Mouse (Mus musculus) hindbrain, embryonic 14.5 days (tissue): Measurements from ENCODE around the gene Grap2. TPM values are rescaled to one million over a fixed set of nuclear protein-coding genes. Genes with fewer than 3 reads are reported as not detected.

Source experiments
- ATAC-seq: fragments of 200-750 bp; cut with Nextera tagmentation; 2 replicates; pipeline ENCODE4 v1.8.0; 2017; ENCODE audit warnings: moderate number of reproducible peaks, mild to moderate bottlenecking, moderate TSS enrichment, moderate library complexity; ENCODE audit not compliant: low FRiP score
- DNase-seq: peaks from one replicate; pipeline ENCODE4 v3.0.0-alpha.2; 2015; ENCODE audit warnings: low spot score
- H3K27ac ChIP-seq: fragments of 300-500 bp; sonication (generic); 2 replicates; pipeline ENCODE4 v1.5.1; 2014; ENCODE audit warnings: mild to moderate bottlenecking, moderate library complexity
- H3K27me3 ChIP-seq: fragments of 300-500 bp; sonication (generic); 2 replicates; pipeline ENCODE4 v1.6.1; 2014; ENCODE audit warnings: mild to moderate bottlenecking, low read length, mixed read lengths; ENCODE audit not compliant: control insufficient read depth, insufficient read depth
- H3K36me3 ChIP-seq: fragments of 300-500 bp; sonication (generic); replicated peaks from 2 replicates; pipeline ENCODE4 v1.6.1; 2014; ENCODE audit not compliant: control insufficient read depth, insufficient read depth
- H3K4me1 ChIP-seq: fragments of 300-500 bp; sonication (generic); replicated peaks from 2 replicates; pipeline ENCODE4 v1.6.1; 2014; ENCODE audit warnings: antibody characterized with exemption, low read length, mixed read lengths; ENCODE audit not compliant: control insufficient read depth, insufficient read depth
- H3K4me2 ChIP-seq: fragments of 300-500 bp; sonication (generic); replicated peaks from 2 replicates; pipeline ENCODE4 v1.6.1; 2014; ENCODE audit warnings: mild to moderate bottlenecking, moderate library complexity
- H3K4me3 ChIP-seq: fragments of 300-500 bp; sonication (generic); replicated peaks from 2 replicates; pipeline ENCODE4 v1.5.1; 2014; ENCODE audit warnings: mild to moderate bottlenecking, low read length
- H3K9ac ChIP-seq: fragments of 300-500 bp; sonication (generic); 2 replicates; pipeline ENCODE4 v1.6.1; 2014
- H3K9me3 ChIP-seq: fragments of 300-500 bp; sonication (generic); 2 replicates; pipeline ENCODE4 v1.6.1; 2016; ENCODE audit warnings: low read length; ENCODE audit not compliant: control insufficient read depth
- WGBS: fragments of 180-500 bp; shearing (Covaris S2); extraction: QIAGEN DNeasy Blood & Tissue Kit; methylation state at CpG from one replicate; pipeline ENCODE4 v1.1.7; 2014; 5-methylcytosine and 5-hydroxymethylcytosine counted together
- polyA plus RNA-seq: library from polyadenylated mRNA; unstranded; fragments of >200 nt; fragmentation: Nextera tagmentation; extraction: Ambion mirVana; gene quantifications from 2 replicates; pipeline ENCODE4 v1.2.1, GENCODE M21; 2014

The Grap2 gene
- polyA plus RNA-seq, 1 experiment from 2014 or later: 0.23 TPM

DNA sequence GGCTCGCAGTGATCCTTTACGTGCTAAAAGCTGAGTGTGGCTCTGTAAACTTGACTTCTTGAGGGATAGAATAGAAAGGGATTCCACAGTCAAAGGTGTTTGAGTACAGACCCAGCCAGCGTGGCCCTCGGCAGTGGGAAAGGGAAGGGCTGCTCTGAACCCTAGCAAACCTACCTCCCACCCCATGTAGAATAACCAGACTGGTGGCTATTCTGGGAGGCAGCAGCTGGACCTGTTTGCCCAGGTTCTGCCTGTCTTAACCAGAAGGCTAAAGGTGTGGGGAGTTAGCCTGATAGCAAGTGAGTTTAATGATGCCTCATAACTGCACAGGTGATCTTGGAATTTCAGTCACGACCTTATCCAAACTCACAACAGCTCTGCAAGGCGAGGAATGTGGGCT, 110.8 kb downstream of the Grap2 start:
- no peak overlapping the region for H3K27ac ChIP-seq

DNA sequence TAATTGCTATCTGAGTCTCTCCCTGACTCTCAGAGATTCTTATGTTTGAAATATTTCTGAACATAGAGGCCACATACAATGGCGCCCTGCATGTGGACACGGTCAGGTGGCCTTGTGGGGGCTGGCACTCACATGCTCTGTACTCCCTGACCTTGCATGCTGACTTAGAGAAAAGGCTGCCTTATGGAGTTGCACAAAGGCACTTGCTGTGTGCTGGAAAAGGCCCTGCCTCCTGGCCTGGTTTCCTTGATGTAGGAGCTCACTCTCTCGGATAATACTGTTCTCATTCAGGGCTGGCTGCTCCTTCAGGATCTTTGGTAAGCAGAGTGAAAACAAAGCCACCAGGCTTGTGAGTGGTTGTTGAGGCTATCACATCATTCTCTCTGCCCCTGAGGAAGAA, 111.6 kb downstream of the Grap2 start:
- Histone ChIP-seq H3K9ac (no peak overlapping the region), H3K4me3 (no peak overlapping the region), H3K36me3 (no peaks in the 10 kb centered on the region), H3K9me3 (no peaks in the 10 kb centered on the region), H3K27ac (peak overlapping the region; percentile 41), H3K4me1 (peaks cover 32% of the 10 kb centered on the region), H3K4me2 (no peak overlapping the region), H3K27me3 (no peaks in the 10 kb centered on the region)
- DNase-seq (no peak), ATAC-seq (no peak)
- WGBS: 50% methylated on average over 3 of the region's 3 CpGs

More for the DNA sequence above, 110.8 kb downstream of the Grap2 start:
- H3K9ac ChIP-seq: no peak overlapping the region
- WGBS: 90% methylated on average over 6 of the region's 6 CpGs
- H3K36me3 ChIP-seq: no peaks in the 10 kb centered on the region
- no peak overlapping the region for H3K4me3 ChIP-seq
- ATAC-seq (no peak), DNase-seq (no peak)
- H3K9me3 ChIP-seq: no peaks in the 10 kb centered on the region
- no peaks in the 10 kb centered on the region for H3K27me3 ChIP-seq
- H3K4me2 ChIP-seq: no peak overlapping the region
- peaks cover 36% of the 10 kb centered on the region for H3K4me1 ChIP-seq

DNA sequence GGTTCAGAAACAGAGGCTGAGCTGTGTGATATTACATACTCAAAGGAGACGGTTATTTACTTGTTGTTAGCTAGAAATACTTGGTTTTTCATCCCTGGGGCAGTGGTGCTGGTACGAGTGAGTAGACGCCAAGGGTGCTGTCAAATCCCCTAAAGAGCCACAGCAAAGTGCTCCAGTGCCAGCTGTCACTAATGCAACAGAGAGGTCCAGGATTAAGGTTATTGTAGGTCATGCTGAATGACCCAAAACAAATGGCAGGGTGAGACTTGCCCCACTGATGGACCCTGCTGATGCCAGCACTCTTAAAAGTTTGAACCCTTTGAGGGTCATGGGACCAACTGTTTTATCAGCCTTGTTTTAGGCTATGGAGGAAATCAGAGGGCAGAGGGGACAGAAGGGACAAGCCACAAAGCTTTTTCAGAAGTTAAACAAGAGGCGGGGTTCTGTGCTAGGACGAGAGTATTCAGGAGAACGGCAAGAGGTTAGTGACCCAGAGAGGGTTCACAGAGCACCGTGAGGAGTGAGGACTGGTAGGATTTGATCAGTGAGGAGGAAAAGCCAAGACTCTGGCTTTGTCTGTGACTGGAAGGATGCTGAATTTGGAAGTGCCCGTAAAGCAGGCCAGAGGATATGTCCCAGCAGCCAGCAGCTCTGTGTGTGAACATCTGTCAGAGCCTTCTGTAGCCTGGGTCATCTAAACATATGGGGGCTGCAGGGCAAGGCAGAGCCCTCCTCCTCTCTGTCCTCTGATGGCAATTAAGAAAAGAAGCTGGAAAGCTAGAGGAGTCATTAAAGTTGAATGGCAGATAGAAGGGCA, 112.6 kb downstream of the Grap2 start:
- DNase-seq (no peak), ATAC-seq (no peak)
- Histone ChIP-seq H3K27me3 (no peaks in the 10 kb centered on the region), H3K9me3 (no peaks in the 10 kb centered on the region), H3K4me3 (no peak overlapping the region), H3K9ac (no peak overlapping the region), H3K4me1 (peaks cover 27% of the 10 kb centered on the region), H3K36me3 (no peaks in the 10 kb centered on the region), H3K27ac (peak overlapping the region; percentile 21; the same call in 1 of the 2 replicates), H3K4me2 (no peak overlapping the region)
- WGBS: 18% methylated on average over 8 of the region's 8 CpGs

DNA sequence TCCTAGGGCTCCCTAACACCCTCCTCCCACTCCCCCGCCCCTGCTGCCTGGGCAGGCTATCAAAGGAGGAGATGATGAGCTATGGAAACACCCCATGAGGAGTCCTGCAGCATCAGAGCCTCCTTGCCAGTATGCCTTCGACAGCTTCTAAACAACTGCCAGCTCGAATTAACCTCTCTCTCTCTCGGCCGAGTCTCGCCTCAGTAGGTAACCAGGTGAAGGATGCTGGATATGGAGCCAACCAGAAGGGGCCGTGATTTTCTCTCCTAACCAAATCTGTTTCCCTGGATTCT, 113.2 kb downstream of the Grap2 start:
- Histone ChIP-seq H3K4me1 (peaks cover 27% of the 10 kb centered on the region), H3K4me2 (no peak overlapping the region; the same call in 1 of the 2 replicates), H3K9me3 (no peaks in the 10 kb centered on the region), H3K36me3 (no peaks in the 10 kb centered on the region), H3K27ac (peak overlapping the region; percentile 21; the same call in 1 of the 2 replicates), H3K27me3 (no peaks in the 10 kb centered on the region), H3K4me3 (no peak overlapping the region), H3K9ac (no peak overlapping the region)
- DNase-seq (no peak), ATAC-seq (peak; percentile 46; the same call in 1 of the 2 replicates)
- 26% methylated on average over 7 of the region's 7 CpGs for WGBS

DNA sequence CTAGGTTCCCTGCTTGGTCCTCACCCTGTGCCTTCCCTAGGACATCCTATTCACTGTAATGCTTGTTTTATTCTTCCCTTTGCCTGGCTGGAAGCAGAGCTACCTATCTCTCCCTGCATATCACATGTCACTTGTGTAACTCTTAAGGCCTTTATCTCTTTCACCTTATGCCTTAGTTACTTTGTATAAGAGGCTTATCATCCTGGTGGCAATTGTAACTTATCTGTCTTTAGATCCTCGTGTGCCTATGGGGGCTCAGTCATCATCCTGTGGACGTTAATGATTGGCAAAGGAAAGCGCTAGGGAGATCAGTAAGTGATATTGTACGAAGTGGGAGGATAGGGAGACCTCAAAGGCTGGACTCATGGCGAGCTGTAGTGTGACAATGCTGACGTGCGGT, 116.1 kb downstream of the Grap2 start:
- Histone ChIP-seq H3K4me1 (peaks cover 29% of the 10 kb centered on the region), H3K4me2 (no peak overlapping the region), H3K9ac (no peak overlapping the region), H3K27me3 (no peaks in the 10 kb centered on the region), H3K9me3 (no peaks in the 10 kb centered on the region), H3K36me3 (no peaks in the 10 kb centered on the region), H3K4me3 (no peak overlapping the region), H3K27ac (no peak overlapping the region)
- WGBS: 79% methylated on average over 7 of the region's 7 CpGs
- ATAC-seq (no peak), DNase-seq (no peak)

DNA sequence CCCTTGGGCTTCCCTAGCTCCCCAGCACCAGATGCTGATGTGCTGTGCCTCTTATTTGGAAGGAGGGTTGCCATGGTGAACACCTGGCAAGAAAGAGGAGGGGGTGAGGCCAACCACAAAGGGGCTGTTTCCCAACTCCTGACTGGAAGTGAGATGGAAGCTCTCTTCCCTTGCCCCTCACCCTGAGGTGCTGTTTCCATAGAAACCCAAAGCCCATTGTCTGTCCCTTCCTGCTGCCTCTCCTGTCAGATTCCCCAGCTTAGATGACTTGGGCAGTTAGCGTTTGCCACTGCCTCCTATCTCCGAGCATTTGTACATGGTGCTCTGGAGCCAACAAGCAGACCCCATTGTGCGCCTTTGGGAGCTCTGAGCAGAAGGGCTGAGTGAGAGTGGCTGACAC, 121.1 kb downstream of the Grap2 start:
- 36% methylated on average over 3 of the region's 3 CpGs for WGBS
- DNase-seq: no peak
- no peak for ATAC-seq

DNA sequence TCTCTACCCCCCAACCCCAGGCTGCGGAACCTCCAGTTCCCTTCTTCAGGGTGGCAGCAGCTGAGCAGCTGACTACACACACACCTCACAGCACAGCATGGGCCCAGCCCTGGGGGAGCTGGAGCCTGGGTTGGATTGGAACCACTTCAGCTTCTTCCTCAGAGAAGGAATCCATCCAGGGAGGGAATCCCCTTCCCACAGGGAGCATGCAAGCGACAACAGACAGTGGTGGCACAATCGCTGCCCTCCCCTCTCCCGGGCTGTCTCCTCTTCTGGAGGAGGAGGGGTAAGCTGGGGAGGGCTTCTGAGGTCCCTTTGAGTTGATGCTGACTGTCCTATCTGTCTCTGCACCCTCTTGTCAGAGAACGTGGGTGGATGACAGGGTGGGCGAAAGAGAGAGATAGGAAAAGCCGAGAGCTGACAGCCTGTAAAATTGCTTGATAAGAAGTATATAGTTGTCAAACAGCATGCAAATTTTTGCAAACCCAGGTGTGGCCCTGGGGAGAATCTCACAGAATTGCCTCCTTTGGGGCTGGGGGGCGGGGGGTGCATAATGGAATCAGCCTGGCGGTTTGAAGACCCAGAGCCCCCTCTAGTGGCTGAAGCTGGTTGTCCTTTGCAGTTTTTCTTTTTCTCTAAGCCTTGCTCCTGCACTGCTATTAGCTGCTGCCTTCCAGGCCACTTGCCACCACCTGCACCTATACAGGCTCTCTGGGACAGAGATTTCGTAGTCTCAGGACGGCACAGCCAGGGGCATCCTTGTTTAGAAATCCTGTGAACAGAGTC, 121.9 kb downstream of the Grap2 start:
- peak overlapping the region; percentile 45 for H3K9ac ChIP-seq

More for the DNA sequence above, 121.1 kb downstream of the Grap2 start:
- H3K9me3 ChIP-seq: no peaks in the 10 kb centered on the region
- H3K27me3 ChIP-seq: no peaks in the 10 kb centered on the region
- no peaks in the 10 kb centered on the region for H3K36me3 ChIP-seq
- H3K4me3 ChIP-seq: no peak overlapping the region
- H3K4me2 ChIP-seq: no peak overlapping the region
- peaks cover 18% of the 10 kb centered on the region for H3K4me1 ChIP-seq
- H3K9ac ChIP-seq: no peak overlapping the region
- no peak overlapping the region for H3K27ac ChIP-seq

DNA sequence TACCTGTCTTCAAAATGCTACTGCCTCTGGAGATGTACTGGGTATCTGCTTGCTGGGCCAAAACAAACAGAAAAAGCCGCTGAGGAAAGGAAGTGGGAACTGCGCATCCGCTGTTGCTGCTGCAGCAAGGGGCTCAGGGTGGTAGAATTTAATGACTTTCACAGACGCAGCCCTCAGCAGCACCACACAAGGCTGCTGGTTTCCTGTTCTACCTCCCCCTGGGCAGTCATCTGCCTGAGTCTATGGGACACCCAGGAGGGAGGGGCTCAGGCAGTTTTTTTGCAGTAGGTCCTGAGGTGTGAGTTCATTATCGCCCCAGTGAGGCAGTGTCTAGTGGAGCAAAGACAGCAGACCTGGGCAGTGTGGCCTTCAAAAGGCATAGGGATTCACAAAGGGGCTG, 125.2 kb downstream of the Grap2 start:
- Histone ChIP-seq H3K9ac (no peak overlapping the region), H3K27me3 (no peaks in the 10 kb centered on the region), H3K4me1 (peaks cover 18% of the 10 kb centered on the region), H3K4me2 (no peak overlapping the region), H3K36me3 (no peaks in the 10 kb centered on the region), H3K9me3 (no peaks in the 10 kb centered on the region), H3K4me3 (no peak overlapping the region), H3K27ac (no peak overlapping the region)
- ATAC-seq (no peak), DNase-seq (no peak)
- 63% methylated on average over 5 of the region's 5 CpGs for WGBS

More for the DNA sequence above, 121.9 kb downstream of the Grap2 start:
- WGBS: 21% methylated on average over 11 of the region's 11 CpGs
- Histone ChIP-seq H3K4me3 (no peak overlapping the region), H3K27me3 (no peaks in the 10 kb centered on the region), H3K4me1 (peaks cover 18% of the 10 kb centered on the region), H3K27ac (no peak overlapping the region), H3K9me3 (no peaks in the 10 kb centered on the region), H3K4me2 (peak overlapping the region; percentile 39), H3K36me3 (no peaks in the 10 kb centered on the region)
- ATAC-seq (peak; percentile 64; the same call in 1 of the 2 replicates), DNase-seq (peak; percentile 83)

DNA sequence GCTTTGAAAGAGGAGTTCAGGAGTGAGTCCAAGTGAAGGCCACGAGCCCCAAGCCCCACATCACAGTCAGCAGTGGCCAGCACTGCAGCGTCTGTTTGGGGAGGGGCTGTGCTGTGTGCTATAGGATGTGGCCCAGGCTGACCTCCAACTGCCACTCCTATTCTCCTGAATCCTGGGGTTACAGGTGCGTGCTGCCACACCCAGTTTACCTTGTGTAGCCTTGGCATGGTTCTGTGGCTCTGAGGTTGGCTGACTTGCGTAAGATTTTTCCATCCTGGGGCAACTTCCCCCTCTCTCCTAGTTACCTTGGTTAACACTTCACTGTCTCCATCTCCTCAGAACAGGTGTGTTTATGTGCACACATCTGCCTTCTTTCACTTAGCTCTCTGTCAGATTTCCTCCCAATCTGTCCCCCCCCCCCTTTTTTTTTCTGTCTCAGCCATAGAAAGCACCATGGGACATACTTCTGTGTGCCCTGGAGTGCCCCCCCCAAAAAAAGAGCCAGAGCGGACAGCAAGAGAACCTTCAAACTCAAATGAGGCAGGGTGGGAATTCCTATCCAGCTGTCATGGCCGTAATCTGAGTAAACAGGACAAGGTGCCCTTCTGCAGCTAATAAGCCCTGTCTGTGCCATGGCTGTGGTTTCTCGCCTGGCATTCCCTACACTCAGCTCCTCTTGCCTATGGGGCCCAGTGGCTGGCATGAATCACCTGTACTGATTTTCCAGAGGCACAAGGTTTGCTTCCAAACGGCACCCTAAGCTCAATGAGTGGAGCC, 129.3 kb downstream of the Grap2 start:
- 74% methylated on average over 8 of the region's 8 CpGs for WGBS
- Histone ChIP-seq H3K27ac (no peak overlapping the region), H3K9ac (no peak overlapping the region), H3K4me2 (no peak overlapping the region), H3K4me3 (no peak overlapping the region), H3K27me3 (no peaks in the 10 kb centered on the region), H3K36me3 (no peaks in the 10 kb centered on the region), H3K9me3 (no peaks in the 10 kb centered on the region), H3K4me1 (peaks cover 5% of the 10 kb centered on the region)
- ATAC-seq (no peak), DNase-seq (no peak)
